Mouse (Mus musculus) ES-Bruce4 (cell line): ENCODE results near the gene Arsj. TPM values are rescaled to one million over a fixed set of nuclear protein-coding genes. Genes with fewer than 3 reads are reported as not detected.

Source experiments
- H3K27ac ChIP-seq: 2 replicates; pipeline ENCODE4 v1.5.1; 2012; ENCODE audit warnings: low read length, inconsistent platforms; ENCODE audit not compliant: insufficient read depth
- H3K27me3 ChIP-seq: 2 replicates; pipeline ENCODE4 v1.6.1; 2012; ENCODE audit warnings: mild to moderate bottlenecking, low read length, inconsistent platforms; ENCODE audit not compliant: control insufficient read depth, poor library complexity, insufficient read depth, severe bottlenecking
- H3K36me3 ChIP-seq: 2 replicates; pipeline ENCODE4 v1.6.1; 2012; ENCODE audit warnings: inconsistent platforms, mild to moderate bottlenecking, low read length, moderate library complexity; ENCODE audit not compliant: control insufficient read depth, poor library complexity, insufficient read depth, severe bottlenecking
- H3K4me1 ChIP-seq: one replicate; pipeline ENCODE4 v1.8.1; 2011; ENCODE audit warnings: low read length; ENCODE audit not compliant: control insufficient read depth, insufficient read depth
- H3K4me3 ChIP-seq: 2 replicates; pipeline ENCODE4 v1.5.1; 2011; ENCODE audit warnings: low read depth, mild to moderate bottlenecking, low read length
- H3K9ac ChIP-seq: 2 replicates; pipeline ENCODE4 v1.6.1; 2012; ENCODE audit warnings: low read depth, mild to moderate bottlenecking, inconsistent platforms; ENCODE audit not compliant: poor library complexity, severe bottlenecking
- H3K9me3 ChIP-seq: replicated peaks from 2 replicates; pipeline ENCODE4 v1.6.1; 2012; ENCODE audit warnings: mild to moderate bottlenecking, low read length, inconsistent platforms; ENCODE audit not compliant: control insufficient read depth, poor library complexity, insufficient read depth, severe bottlenecking
- CTCF ChIP-seq: IDR thresholded peaks from one replicate; pipeline ENCODE4 v1.8.1; 2011; ENCODE audit warnings: low read depth, low read length
- EP300 ChIP-seq: IDR thresholded peaks from 2 replicates; pipeline ENCODE4 v1.6.1; 2011; ENCODE audit warnings: low read depth, low read length; ENCODE audit not compliant: insufficient read depth
- POLR2A ChIP-seq: IDR thresholded peaks from one replicate; pipeline ENCODE4 v1.8.1; 2011; ENCODE audit warnings: low read length; ENCODE audit not compliant: insufficient read depth
- polyA plus RNA-seq: library from polyadenylated mRNA; stranded (reverse); fragments of >200 nt; gene quantifications from 2 replicates; pipeline ENCODE4 v1.2.4, GENCODE M21; 2011; ENCODE audit warnings: low read depth; ENCODE audit not compliant: missing spikeins, insufficient read depth, insufficient read length

Gene Arsj
- polyA plus RNA-seq, 1 experiment = 0.15 TPM

DNA sequence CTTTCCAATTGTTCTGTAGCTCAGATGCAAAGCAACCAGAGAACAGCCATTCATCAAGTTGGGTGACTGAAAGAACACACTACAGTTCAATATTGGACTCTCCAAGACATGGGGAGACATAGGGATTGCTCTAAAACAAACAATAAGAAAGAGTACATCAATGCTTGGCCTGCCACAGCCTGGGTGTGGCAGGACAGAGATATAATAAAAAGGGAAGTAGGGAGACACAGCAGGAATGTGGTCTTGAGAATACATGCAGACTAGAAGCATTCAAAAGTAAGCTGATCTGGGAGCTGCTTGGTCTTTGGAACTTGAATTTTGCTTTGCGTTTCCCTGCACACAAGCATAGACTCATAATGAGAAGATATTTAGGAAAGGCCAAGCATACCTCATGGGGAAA lies 18.7 kb upstream of the Arsj start:
- H3K4me3 ChIP-seq = no peak overlapping the region

DNA sequence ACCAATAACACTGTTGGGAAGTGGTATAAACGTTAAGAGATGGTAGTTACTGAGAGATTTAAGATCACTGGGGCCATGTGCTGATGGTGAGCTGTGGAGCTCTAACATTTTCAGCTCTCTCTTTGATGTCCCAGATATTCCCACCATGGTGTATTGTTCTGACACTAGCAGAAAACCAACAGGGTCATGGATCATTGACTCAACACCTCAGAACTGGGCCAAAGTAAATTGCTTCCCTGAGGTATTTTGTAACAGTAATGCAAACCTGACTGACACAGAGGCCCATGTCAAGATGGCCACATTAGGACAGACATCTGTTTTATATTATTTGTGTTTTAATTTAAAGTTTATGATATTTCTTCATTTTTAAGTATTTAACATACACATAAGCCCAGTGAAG lies 3.7 kb upstream of the Arsj start:
- no peaks in the 10 kb centered on the region for H3K36me3 ChIP-seq
- no peak for TF ChIP-seq CTCF
- no peak for TF ChIP-seq EP300
- TF ChIP-seq POLR2A = no peak
- peaks cover 3% of the 10 kb centered on the region; the same call in 1 of the 2 replicates for H3K27me3 ChIP-seq
- no peak overlapping the region for H3K4me3 ChIP-seq
- no peak overlapping the region for H3K9ac ChIP-seq
- H3K4me1 ChIP-seq = no peaks in the 10 kb centered on the region
- H3K27ac ChIP-seq = no peak overlapping the region
- no peaks in the 10 kb centered on the region for H3K9me3 ChIP-seq

More for the DNA sequence above, 18.7 kb upstream of the Arsj start:
- H3K9ac ChIP-seq = no peak overlapping the region
- no peak overlapping the region for H3K27ac ChIP-seq
- H3K9me3 ChIP-seq = no peaks in the 10 kb centered on the region; the same call in 1 of the 2 replicates
- no peaks in the 10 kb centered on the region for H3K36me3 ChIP-seq
- H3K27me3 ChIP-seq = no peaks in the 10 kb centered on the region
- no peaks in the 10 kb centered on the region for H3K4me1 ChIP-seq
- TF ChIP-seq POLR2A (no peak), CTCF (no peak), EP300 (no peak)

DNA sequence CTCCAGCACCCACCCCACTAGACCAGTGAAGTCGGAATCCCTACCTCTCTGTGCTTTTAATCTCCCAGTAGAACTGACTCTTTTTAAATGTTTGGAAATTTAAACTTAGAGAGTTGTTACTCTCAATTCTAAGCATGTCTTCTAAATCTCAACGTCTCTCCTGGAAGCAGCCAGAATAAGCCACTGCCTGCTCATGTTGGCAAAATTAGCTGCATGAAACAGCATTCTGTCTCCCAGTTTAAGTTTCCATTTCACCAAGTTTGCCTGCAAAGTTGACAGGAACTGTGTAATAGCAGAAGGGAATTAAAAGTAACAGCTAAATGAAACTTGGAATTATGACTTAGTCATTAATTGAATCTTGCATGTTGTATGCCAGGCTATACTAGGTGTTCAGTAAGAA lies 1.1 kb upstream of the Arsj start:
- H3K9ac ChIP-seq = no peak overlapping the region
- TF ChIP-seq EP300 = no peak
- no peak for TF ChIP-seq POLR2A
- TF ChIP-seq CTCF = no peak
- no peaks in the 10 kb centered on the region for H3K36me3 ChIP-seq
- peaks cover 3% of the 10 kb centered on the region; the same call in 1 of the 2 replicates for H3K27me3 ChIP-seq
- no peaks in the 10 kb centered on the region for H3K9me3 ChIP-seq
- no peaks in the 10 kb centered on the region for H3K4me1 ChIP-seq
- no peak overlapping the region for H3K4me3 ChIP-seq
- H3K27ac ChIP-seq = no peak overlapping the region

DNA sequence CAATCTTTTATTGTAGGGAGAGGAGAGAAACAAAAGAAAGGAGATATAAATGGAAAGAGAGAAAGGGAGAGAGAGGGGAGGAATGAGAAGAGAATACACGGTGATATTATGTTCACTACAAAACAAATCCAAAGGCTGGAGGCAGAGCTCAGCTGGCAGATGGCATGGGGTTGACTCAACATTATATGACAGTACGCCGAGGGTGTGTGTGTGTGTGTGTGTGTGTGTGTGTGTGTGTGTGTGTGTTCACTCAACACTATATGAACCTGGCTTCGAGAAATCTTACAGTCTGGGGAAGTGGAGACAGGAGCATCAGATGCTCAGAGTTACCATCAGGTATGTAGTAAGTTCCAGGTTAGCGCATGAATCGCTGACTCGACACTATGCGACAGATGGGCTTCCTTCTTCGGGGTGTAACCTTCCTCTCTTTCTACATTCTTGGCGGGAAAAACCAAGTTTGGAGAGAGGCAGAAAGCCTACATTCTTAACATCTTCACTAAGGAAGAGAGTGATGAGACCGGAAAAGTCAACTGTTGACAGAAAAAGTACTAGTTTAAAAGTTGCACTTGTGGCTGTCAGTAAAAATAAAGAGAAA lies 456 bp upstream of the Arsj start:
- H3K9ac ChIP-seq = no peak overlapping the region
- no peak for TF ChIP-seq POLR2A
- H3K27me3 ChIP-seq = peaks cover 3% of the 10 kb centered on the region; the same call in 1 of the 2 replicates
- no peaks in the 10 kb centered on the region for H3K36me3 ChIP-seq
- H3K27ac ChIP-seq = no peak overlapping the region
- no peaks in the 10 kb centered on the region for H3K9me3 ChIP-seq
- no peaks in the 10 kb centered on the region for H3K4me1 ChIP-seq
- no peak overlapping the region for H3K4me3 ChIP-seq

DNA sequence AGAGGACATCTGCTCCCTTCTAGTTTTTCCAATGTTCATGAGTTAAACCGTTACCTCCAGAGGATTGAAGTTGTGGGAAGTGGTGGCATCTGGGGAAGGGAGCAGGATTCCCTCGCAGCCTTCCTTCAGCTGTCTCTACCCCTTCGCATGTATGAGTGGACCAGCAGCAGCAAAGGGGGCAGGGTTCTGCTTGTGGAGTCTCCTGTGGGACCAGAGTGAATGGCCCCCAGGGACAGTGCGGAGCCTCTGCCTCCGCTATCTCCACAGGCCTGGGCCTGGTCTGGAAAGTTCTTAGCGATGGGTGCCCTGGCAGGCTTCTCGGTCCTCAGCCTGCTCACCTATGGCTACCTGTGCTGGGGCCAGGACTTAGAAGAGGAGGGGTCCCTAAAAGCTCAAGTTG lies 1.1 kb downstream of the Arsj start:
- H3K9ac ChIP-seq = no peak overlapping the region

DNA sequence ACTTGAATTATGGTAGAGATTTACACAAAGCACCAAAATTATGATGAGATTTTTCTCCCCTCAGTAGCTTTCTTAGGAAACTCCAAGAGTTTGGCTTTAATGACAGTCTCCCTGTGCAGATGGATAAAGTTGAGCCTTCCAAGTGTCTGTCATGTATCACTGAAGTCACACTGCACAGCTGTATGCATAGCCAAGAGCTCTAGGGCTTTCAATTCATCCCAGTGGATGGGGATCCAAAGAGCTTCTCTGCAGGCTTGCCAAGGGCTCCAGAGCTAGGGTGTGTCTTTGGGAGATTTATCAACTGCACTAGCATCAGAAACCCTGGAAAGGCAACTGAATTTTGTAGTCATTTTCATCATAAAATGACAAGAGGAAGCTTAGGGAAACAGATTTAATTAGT lies 7.1 kb downstream of the Arsj start:
- H3K9me3 ChIP-seq = no peaks in the 10 kb centered on the region

More for the DNA sequence above, 1.1 kb downstream of the Arsj start:
- Histone ChIP-seq H3K27ac (no peak overlapping the region), H3K4me1 (no peaks in the 10 kb centered on the region), H3K9me3 (no peaks in the 10 kb centered on the region), H3K36me3 (no peaks in the 10 kb centered on the region), H3K27me3 (peaks cover 3% of the 10 kb centered on the region; the same call in 1 of the 2 replicates), H3K4me3 (no peak overlapping the region)
- no peak for TF ChIP-seq POLR2A
- TF ChIP-seq CTCF = no peak
- no peak for TF ChIP-seq EP300

More for the DNA sequence above, 7.1 kb downstream of the Arsj start:
- Histone ChIP-seq H3K9ac (no peak overlapping the region), H3K36me3 (no peaks in the 10 kb centered on the region), H3K27ac (no peak overlapping the region), H3K4me1 (no peaks in the 10 kb centered on the region), H3K27me3 (no peaks in the 10 kb centered on the region), H3K4me3 (no peak overlapping the region)
- TF ChIP-seq CTCF (no peak), EP300 (no peak), POLR2A (no peak)
